Mouse (Mus musculus): ENCODE results near the gene Klhdc10.

Klhdc10 gene

DNA sequence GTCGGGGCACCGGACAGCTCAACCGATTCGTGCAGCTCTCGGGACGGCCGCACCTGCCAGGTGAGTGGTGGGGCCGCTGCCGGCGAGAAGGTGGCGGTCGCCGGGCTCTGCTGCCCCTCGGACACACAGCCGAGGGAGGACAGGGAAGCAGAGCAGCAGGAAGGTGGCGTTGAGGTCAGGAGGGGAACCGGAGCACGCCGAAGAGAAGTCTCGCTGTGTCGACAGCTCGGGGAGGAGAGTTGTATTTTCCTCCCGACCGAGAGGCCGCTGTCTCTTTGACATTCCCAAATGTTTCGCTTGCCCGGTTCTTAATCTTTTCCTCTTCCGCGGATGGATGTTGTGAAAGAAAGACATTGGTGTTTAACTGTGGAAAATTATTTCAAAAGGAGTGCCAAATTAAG lies 423 bp downstream of the Klhdc10 start:
- CTCF ChIA-PET: interaction anchor here (0.5 kb wide), 1 partner anchor 321 kb away, joined by 5 read pairs; no protein-coding TSS in a partner anchor

GRCm38 (mm10) chr6:30403465-30403864 lies 1.8 kb downstream of the Klhdc10 start:
- CTCF ChIA-PET: no interaction called here

DNA sequence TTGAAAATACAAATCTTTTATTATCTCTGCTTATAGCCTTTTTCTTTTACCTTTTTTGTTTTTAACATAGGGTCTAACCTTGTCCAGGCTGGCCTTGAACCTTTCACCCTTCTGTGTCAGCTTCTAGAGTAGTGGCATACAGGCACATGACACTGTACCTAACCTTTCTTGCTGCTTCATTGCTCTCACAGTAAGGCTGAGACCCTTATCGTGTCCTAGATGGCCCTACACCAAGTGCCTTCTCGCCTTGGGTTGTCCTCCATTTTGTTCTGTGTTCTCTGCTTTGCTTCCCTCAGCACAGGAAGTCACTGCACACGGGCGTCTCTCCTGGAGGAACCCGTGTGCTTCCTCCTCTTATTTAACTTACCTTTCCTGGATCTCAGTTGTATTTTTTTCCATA lies 3.0 kb downstream of the Klhdc10 start:
- CTCF ChIA-PET: interaction anchor here (0.6 kb wide), 1 partner anchor 794 kb away, joined by 3 read pairs; no protein-coding TSS in a partner anchor

DNA sequence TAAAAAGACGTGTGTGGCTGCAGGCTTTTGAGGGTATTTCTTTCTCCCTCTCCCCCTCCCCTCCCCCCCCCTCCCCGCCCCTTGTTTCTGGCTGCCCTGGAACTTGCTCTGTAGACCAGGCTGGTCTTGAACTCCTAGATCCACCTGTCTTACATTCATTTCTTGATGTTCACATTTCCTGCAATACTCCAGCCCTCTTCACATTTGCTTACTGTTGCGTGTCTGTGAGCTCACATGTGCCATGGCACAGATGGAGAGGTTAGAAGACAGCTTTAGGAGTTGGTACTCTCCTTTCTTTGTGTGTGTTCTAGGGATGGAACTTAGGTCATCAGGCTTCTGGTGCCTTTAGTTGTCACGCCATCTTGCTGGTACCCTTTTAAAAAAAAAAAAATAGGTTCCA lies 6.6 kb downstream of the Klhdc10 start:
- CTCF ChIA-PET: no interaction called here

DNA sequence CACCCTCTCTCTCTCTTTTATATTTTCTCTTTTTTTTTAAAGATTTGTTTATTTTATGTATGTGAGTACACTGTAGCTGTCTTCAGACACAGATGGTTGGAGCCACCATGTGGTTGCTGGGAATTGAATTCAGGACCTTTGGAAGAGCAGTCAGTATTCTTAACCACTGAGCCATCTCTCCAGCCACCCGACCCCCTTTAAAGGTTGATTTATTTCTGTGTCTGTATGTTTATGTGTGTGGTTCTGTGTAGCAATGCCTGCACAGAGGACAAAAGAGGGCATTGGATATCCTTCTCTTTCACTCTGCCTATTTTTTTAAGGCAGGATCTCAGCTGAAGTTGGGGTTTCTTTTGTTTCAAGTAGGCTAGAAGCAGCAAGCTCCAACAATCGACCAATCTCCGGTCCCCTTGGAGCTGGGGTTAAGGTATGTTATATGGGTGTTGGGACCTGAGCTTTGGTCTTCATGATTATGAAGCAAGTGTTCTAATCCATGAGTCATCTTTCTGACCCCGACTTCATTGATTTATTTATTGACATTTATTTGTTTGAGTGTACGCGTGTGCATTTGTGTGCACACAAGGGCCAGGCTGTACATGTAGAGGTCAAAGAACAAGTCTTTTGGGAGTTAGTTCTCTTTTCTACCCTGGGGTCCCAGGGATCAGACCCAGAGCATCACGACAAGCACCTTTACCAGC lies 7.9 kb downstream of the Klhdc10 start:
- CTCF ChIA-PET: interaction anchor here (0.6 kb wide), 1 partner anchor 1073 kb away, joined by 4 read pairs; no protein-coding TSS in a partner anchor

DNA sequence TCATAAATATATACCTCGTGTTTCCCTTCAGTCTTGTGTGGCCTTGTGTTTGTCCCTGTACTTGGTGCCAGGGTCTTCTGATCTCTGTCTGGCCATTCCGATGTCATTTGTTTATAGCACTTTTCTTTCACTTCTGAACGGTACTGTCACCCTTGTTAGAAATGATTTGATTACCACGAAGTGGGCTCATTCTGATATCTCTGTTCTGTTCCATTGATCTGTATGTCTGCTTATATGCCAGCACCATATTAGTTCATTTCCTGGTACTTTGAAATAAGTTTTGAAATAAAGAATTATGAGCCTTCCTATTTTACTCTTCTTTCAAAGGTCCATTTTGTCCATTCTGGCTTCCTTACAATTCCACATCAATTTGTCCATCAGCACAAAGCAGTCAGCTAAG lies 9.6 kb downstream of the Klhdc10 start:
- CTCF ChIA-PET: no interaction called here

GRCm38 (mm10) chr6:30416126-30416525 lies 14.5 kb downstream of the Klhdc10 start:
- CTCF ChIA-PET: no interaction called here

DNA sequence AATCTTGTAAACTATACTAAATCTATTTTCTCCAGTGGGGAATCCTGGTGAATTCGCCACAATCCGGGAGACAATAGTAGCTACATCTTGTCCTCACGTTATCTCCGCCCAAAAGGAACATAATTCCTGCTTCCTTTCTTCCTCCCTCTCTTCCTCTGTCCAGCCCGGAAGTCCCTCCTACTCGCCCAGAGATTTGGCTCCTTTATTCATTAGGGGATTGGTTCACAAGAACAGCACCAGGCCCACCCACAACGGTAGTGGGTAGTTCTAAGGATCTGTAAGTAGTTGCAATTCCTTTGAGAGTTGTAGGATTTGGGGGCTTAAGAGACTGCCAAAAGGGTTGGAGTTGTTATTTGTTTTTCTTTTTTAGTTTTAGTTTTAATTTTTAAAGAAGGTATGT lies 15.1 kb downstream of the Klhdc10 start:
- CTCF ChIA-PET: no interaction called here

GRCm38 (mm10) chr6:30432461-30433192 lies 31.0 kb downstream of the Klhdc10 start:
- CTCF ChIA-PET: interaction anchor here (0.5 kb wide), 1 partner anchor 279 kb away, joined by 3 read pairs; no protein-coding TSS in a partner anchor

DNA sequence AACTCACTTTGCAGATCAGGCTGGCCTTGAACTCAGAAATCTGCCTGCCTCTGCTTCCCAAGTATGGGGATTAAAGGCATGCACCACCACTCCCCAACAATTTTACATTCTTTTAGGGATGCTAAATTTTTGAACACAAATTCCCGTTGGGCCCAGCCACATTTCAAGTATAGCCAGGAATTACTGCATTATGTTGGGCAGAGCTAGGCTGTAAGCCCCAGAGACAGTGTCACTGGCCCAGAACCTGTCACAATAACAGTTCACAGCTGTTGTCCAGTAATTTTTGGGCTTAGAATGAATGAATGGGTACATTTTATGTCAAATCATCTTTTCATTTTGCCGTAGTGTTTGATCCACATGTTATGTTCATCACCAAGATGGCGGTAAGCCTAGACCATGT lies 34.8 kb downstream of the Klhdc10 start:
- CTCF ChIA-PET: no interaction called here

DNA sequence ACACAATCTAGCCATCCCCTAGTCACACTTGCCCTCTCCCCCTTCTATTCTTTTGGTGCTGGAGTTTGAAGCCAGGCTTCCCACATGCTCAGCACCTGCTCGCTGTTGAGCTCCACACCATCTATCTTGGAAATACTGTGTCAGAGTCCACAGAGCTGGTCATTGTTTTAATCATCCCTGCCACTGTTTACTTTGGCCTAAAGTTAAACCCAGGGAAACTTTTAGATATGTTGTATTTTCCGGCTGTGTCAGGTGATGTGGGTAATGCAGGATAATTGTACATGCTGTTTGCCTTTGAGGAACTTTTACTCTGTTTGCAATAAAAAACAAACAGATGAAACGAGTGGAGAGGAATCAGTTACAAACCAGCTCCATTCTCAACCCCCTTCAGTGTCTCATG lies 35.4 kb downstream of the Klhdc10 start:
- CTCF ChIA-PET: no interaction called here

GRCm38 (mm10) chr6:30439576-30439975 lies 37.9 kb downstream of the Klhdc10 start:
- CTCF ChIA-PET: no interaction called here

DNA sequence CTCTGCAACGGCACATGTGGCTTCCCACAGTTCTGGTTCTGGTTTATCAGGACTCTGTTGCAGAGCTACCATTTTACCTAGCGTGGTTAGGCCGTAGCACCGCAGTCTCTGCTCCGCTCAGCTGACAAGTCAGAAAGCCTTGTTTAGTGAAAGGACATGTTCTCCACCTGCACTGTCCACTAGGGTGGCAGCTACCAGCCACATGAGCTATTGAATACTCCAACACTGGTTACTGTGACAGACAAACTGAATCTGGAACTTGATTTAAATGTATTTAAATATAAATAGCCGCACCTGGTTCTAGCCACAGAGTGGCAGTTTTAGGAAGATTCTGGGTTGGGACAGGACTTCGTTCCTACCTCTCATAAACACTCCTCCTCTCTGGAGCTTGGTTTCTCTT lies 55.3 kb downstream of the Klhdc10 start:
- CTCF ChIA-PET: no interaction called here

- CTCF ChIA-PET: no interaction called here
These were observed 57.0 kb downstream of the Klhdc10 start for GRCm38 (mm10) chr6:30458626-30459025.

DNA sequence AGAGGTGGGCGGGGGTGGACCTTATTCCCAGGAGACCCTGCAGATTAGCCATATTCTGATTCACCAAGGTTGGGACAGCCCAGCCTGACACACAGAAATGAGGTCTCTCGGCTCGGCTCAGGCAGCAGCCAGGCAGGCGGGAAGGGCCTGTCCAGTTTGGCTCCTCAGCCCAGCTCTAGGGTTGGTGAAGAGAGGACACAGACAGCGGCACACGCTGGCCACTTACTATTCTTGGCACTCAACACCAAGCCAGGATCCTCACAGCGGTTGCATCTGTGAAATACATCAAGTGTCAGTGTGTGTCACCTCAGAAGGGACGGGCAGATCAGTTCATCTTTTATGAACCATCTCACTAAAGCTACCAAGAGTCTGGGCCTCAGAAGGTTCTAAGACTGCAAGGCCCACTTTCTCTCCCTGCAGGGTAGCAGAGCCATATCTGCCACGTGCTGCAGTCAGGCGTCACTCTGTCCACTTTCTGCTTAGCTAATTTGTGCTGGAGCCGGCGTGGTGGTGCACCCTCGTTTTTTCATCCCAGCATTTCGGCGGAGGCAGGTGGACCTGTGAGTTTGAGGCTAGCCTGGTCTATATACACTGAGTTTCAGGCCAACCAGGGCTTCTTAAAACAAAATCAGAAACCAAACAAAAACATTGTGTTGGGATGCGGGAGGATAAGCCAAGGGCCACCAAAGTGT lies 57.5 kb downstream of the Klhdc10 start:
- CTCF ChIA-PET: no interaction called here

- CTCF ChIA-PET: interaction anchor here (0.6 to 1.6 kb wide), 2 partner anchors 54 to 134 kb away, joined by 5 to 9 read pairs; no protein-coding TSS in a partner anchor
These were observed 58.4 kb downstream of the Klhdc10 start for GRCm38 (mm10) chr6:30459811-30460749.

- CTCF ChIA-PET: interaction anchor here (0.6 to 1.6 kb wide), 2 partner anchors 55 to 522 kb away, joined by 5 to 13 read pairs; no protein-coding TSS in a partner anchor
These were observed 59.2 kb downstream of the Klhdc10 start for GRCm38 (mm10) chr6:30460750-30461446.

DNA sequence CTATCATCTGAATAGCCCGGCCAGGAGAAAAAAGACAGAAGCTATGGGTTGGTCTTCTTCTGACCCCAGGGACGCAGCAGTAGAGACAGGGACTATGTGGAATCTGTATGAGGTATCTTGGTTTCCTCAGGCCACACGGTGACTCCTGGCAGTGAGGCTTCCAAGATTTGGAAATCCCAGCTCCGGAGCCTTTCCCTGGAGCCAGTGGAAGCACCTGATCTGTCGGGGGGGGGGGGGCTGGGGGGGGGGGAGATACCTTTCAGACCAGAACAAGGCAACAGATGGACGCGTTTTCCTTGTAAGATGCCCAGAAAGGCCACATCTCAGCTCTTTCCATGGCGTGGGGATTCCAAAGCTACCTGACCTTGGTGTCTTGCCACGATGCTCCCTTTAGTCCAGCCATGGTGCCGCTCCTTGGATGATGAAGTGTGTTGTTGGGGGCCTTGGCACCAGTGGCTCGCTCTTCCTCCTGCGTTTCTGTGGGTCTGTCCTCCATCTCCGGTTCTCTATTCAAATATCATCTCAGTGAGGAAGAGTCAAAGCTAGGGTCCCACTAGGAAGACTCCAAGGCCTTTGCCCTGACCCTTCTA lies 60.2 kb downstream of the Klhdc10 start:
- CTCF ChIA-PET: no interaction called here

DNA sequence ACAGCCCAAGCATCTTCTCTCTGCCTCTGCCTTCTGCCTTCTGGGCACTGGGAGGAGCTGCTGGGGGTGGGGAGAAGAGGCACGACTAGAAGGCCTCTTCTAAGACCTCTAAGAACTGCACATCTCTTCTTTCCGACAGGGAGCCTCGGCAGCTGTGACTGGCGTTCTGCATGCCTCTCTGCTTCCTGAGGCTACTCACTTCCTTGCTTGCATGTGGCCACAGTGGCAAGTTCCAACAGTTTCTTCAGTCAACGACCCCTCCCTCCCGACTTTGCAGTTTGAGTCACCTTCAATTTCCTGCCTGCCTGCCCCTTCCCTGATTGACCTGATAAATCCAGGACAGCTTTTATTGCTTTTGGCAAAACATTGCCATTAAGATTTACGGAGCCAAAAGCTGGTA lies 61.2 kb downstream of the Klhdc10 start:
- CTCF ChIA-PET: no interaction called here

DNA sequence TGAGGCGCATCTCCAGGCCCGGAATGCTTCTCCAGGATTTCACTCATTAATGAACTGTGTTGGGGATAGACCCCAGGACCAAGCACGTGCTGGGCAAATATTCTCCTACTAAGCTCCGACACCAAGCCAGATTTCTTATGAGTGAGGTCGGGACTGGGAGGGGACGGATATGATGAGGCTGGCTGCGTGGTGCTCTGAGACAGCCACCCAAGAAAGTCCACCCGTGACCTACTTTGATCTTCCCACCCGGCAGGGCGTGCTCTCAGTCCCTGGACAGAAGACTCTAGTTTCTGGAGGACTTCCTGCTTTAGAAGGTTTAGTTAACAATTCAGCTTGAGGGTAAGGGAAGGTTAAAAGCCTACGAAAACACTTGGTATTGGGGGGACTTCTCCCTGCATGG lies 63.9 kb downstream of the Klhdc10 start:
- CTCF ChIA-PET: no interaction called here

Measured in spleen, embryonic (tissue).